Mouse (Mus musculus) layer of hippocampus, postnatal 14 days (tissue): ENCODE measurements around the gene Gm4707. TPM values are rescaled to one million over a fixed set of nuclear protein-coding genes. Genes with fewer than 3 reads are reported as not detected.
"Not testable (repeated sequence)": the region's sequence is repeated elsewhere in the genome, so short reads cannot be mapped to it uniquely, and the experiment has no call there.

ENCODE experiments used
- DNase-seq, 2 experiments: peaks; one replicate each; pipeline ENCODE4 v3.0.0; 2021 to 2022; ENCODE audit warnings: low spot score in 2 of 2, mixed read lengths in 1 of 2
- long read RNA-seq, 2 experiments: library from polyadenylated mRNA; stranded (forward); transcript quantifications; one replicate each; pipeline ENCODE4 v2.0.0; 2021
- total RNA-seq, 2 experiments: library from RNA; stranded (reverse); gene quantifications; 2 replicates each; pipeline ENCODE4 v1.2.3; 2021

The Gm4707 gene
- 1 to 10 TPM; 1.1 to 3.0 TPM for total RNA-seq
- long read RNA-seq, experiment 1 = 0 reads
- long read RNA-seq, experiment 2 = 0 reads

- no peak for DNase-seq
Observed at GRCm38 (mm10) chr17:71459818-71460217, at the start of gene Gm4707. Gene Gm4707 (minus strand): TSS chr17:71459918.

GRCm38 (mm10) chr17:71506832-71507231, 47.1 kb upstream of the Gm4707 start:
- no peak for DNase-seq

GRCm38 (mm10) chr17:71495784-71496183, 36.1 kb upstream of the Gm4707 start:
- DNase-seq = no peak

- no peak for DNase-seq
Observed at GRCm38 (mm10) chr17:71491332-71491686, 31.6 kb upstream of the Gm4707 start.

- DNase-seq = no peak
Observed at GRCm38 (mm10) chr17:71490666-71491331, 31.1 kb upstream of the Gm4707 start.

- DNase-seq = no peak
Observed at GRCm38 (mm10) chr17:71489703-71490461, 30.2 kb upstream of the Gm4707 start.

GRCm38 (mm10) chr17:71486231-71486851, 26.6 kb upstream of the Gm4707 start:
- DNase-seq = no peak

GRCm38 (mm10) chr17:71485791-71486230, 26.1 kb upstream of the Gm4707 start:
- peak in 1 of 2 experiments; percentile 16 for DNase-seq

- DNase-seq = no peak
Observed at GRCm38 (mm10) chr17:71484711-71485110, 25.0 kb upstream of the Gm4707 start.

GRCm38 (mm10) chr17:71483418-71484060, 23.8 kb upstream of the Gm4707 start:
- no peak for DNase-seq

- DNase-seq = no peak
Observed at GRCm38 (mm10) chr17:71479381-71479901, 19.7 kb upstream of the Gm4707 start.

- DNase-seq = peak in 1 of 2 experiments; percentile 63
Observed at GRCm38 (mm10) chr17:71477481-71477880, 17.8 kb upstream of the Gm4707 start.

GRCm38 (mm10) chr17:71476346-71477020, 16.8 kb upstream of the Gm4707 start:
- no peak for DNase-seq

- DNase-seq = peak; percentile 61 to 67
Observed at GRCm38 (mm10) chr17:71475705-71476089, 16.0 kb upstream of the Gm4707 start.

GRCm38 (mm10) chr17:71474762-71475704, 15.3 kb upstream of the Gm4707 start, which contains the start of gene Smchd1:
Gene Smchd1 (minus strand): TSS chr17:71475343.
- peak; percentile 94 to 95 for DNase-seq

- no peak for DNase-seq
Observed at GRCm38 (mm10) chr17:71474128-71474527, 14.4 kb upstream of the Gm4707 start.

GRCm38 (mm10) chr17:71471261-71471660, 11.5 kb upstream of the Gm4707 start:
- DNase-seq = peak in 1 of 2 experiments; percentile 29

GRCm38 (mm10) chr17:71460312-71460711, 594 bp upstream of the Gm4707 start:
- no peak for DNase-seq

GRCm38 (mm10) chr17:71457361-71457760, 2.4 kb downstream of the Gm4707 start:
- DNase-seq = not testable (repeated sequence)
